Mouse (Mus musculus) hindbrain, postnatal 0 days (tissue): Measurements from ENCODE around the gene Psmb9. TPM values are rescaled to one million over a fixed set of nuclear protein-coding genes. Genes with fewer than 3 reads are reported as not detected.
A peak's percentile ranks its signal among the peaks of the same experiment; 100 is the strongest.

Experiments
- ATAC-seq: fragments of 200-750 bp; cut with Nextera tagmentation; 2 replicates; pipeline ENCODE4 v1.8.0; 2017; ENCODE audit warnings: mild to moderate bottlenecking, moderate TSS enrichment, moderate library complexity
- DNase-seq: peaks from one replicate; pipeline ENCODE4 v3.0.0-alpha.2; 2015; ENCODE audit warnings: low spot score
- H3K27ac ChIP-seq: fragments of 300-500 bp; sonication (generic); 2 replicates; pipeline ENCODE4 v1.5.1; 2014; ENCODE audit warnings: mild to moderate bottlenecking
- H3K27me3 ChIP-seq: fragments of 300-500 bp; sonication (generic); 2 replicates; pipeline ENCODE4 v1.6.1; 2014; ENCODE audit warnings: low read length, mixed read lengths; ENCODE audit not compliant: insufficient read depth
- H3K36me3 ChIP-seq: fragments of 300-500 bp; sonication (generic); 2 replicates; pipeline ENCODE4 v1.6.1; 2014; ENCODE audit warnings: low read length, mixed read lengths; ENCODE audit not compliant: insufficient read depth
- H3K4me1 ChIP-seq: fragments of 300-500 bp; sonication (generic); 2 replicates; pipeline ENCODE4 v1.6.1; 2014; ENCODE audit warnings: antibody characterized with exemption, low read length, mixed read lengths; ENCODE audit not compliant: insufficient read depth
- H3K4me2 ChIP-seq: fragments of 300-500 bp; sonication (generic); 2 replicates; pipeline ENCODE4 v1.6.1; 2014; ENCODE audit warnings: low read depth, mild to moderate bottlenecking, low read length, moderate library complexity, mixed read lengths
- H3K4me3 ChIP-seq: fragments of 300-500 bp; sonication (generic); 2 replicates; pipeline ENCODE4 v1.5.1; 2014; ENCODE audit warnings: low read length
- H3K9ac ChIP-seq: fragments of 300-500 bp; sonication (generic); replicated peaks from 2 replicates; pipeline ENCODE4 v1.6.1; 2014; ENCODE audit warnings: mild to moderate bottlenecking, low read length, moderate library complexity, mixed read lengths
- H3K9me3 ChIP-seq: fragments of 300-500 bp; sonication (generic); 2 replicates; pipeline ENCODE4 v1.6.1; 2016; ENCODE audit warnings: low read length, mixed read lengths
- CTCF ChIP-seq: IDR thresholded peaks from 2 replicates; pipeline ENCODE4 v1.5.1; 2016; ENCODE audit warnings: antibody characterized with exemption, control low read depth, low read depth
- WGBS: fragments of 180-500 bp; shearing (Covaris S2); extraction: QIAGEN DNeasy Blood & Tissue Kit; methylation state at CpG from one replicate; pipeline ENCODE4 v1.1.7; 2014; 5-methylcytosine and 5-hydroxymethylcytosine counted together
- polyA plus RNA-seq: library from polyadenylated mRNA; unstranded; fragments of >200 nt; fragmentation: Nextera tagmentation; extraction: Ambion mirVana; gene quantifications from 2 replicates; pipeline ENCODE4 v1.2.1, GENCODE M21; 2015
- total RNA-seq: library from RNA; depleted of rRNA; stranded (reverse); fragments of >200 nt; gene quantifications from 2 replicates; pipeline ENCODE4 v1.2.3, GENCODE M21; 2014; rRNA removed

Psmb9 gene
- total and polyA plus RNA-seq, 2 experiments from 2014 or later = 0.68 to 4.2 TPM

DNA sequence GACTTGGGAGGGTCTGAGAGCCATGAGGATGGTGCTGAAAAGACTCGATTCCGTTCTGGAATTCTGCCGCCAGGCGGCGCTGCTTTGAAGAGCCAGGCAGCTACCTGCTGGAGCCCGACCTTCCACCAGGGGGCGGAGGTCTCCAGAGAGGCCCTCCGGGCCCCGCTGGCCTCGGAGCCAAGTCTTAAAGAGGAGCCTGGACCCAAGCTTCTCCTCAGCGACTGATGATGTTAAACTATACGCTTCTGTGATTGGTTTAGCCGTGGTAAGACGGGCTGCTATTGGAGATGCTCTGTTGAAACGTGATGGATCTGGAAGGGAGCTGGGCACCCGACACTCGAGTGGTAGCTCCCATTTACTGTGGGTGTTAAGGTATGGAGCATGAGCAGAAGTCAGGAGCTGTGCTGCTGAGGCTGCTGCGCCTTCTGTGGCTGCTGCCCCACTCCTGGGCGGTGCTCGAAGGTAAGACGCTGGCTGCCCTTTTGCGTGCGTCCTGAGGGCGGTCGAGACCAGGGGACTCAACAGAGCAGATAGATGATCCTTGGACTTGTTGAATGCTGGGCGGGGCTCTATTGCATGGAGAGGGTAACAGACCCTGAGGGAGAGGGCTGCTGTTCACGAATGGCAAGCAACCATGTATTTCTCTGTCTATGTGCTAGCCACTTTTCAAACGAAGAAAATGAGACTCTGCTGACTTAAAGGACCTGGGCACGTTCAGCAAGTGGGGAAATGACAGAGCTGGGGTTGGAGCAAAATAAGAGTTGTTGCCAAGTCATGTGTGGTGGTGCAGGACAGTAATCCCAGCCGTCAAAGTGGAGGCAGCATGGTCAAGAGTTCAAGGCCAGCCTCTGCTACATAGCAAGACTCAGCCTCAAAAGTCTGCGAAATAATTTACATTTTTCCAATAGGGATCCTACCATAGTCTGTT is 52.0 kb downstream of the Psmb9 start:
- H3K9ac ChIP-seq = no peak overlapping the region
- no peaks in the 10 kb centered on the region for H3K36me3 ChIP-seq
- 6% methylated on average over 31 of the region's 31 CpGs for WGBS
- peak overlapping the region; percentile 74 for H3K4me2 ChIP-seq
- TF ChIP-seq CTCF = peak; percentile 100
- H3K27me3 ChIP-seq = peaks cover 27% of the 10 kb centered on the region
- H3K4me3 ChIP-seq = peak overlapping the region; percentile 38
- H3K27ac ChIP-seq = 0 out of 2 replicates have a peak overlapping the region, but pooled peaks have one; percentile 12
- peak; percentile 99 for ATAC-seq
- no peaks in the 10 kb centered on the region for H3K9me3 ChIP-seq
- DNase-seq = peak; percentile 99
- peaks cover 4% of the 10 kb centered on the region; the same call in 1 of the 2 replicates for H3K4me1 ChIP-seq

- Histone ChIP-seq H3K4me3 (no peak overlapping the region), H3K4me2 (no peak overlapping the region), H3K9me3 (no peaks in the 10 kb centered on the region), H3K27me3 (peaks cover 19% of the 10 kb centered on the region), H3K27ac (no peak overlapping the region), H3K36me3 (no peaks in the 10 kb centered on the region), H3K9ac (no peak overlapping the region), H3K4me1 (peaks cover 4% of the 10 kb centered on the region; the same call in 1 of the 2 replicates)
- ATAC-seq (no peak), DNase-seq (no peak)
- WGBS = 91% methylated on average over 3 of the region's 3 CpGs
- no peak for TF ChIP-seq CTCF
Measured at GRCm38 (mm10) chr17:34134451-34134850, 53.1 kb downstream of the Psmb9 start.

DNA sequence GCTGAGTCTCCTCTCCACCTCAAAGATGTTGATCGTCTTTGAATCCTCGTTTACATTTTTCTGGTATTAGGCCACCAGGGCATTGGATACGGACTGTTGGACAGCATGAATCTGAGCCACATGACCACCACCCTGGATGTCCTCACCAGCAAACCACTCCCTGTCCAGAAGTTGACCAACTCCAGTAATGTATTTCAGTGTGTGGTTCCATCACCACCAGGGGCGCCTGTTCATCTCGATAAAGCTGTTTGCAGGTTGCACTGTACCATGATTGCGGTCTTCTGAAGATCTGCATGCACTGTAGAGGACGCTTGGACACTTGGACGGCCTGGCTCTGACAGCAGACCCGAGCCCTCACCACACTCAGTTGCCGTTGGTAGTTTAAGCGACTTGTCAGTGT is 54.3 kb downstream of the Psmb9 start:
- Histone ChIP-seq H3K9me3 (no peaks in the 10 kb centered on the region), H3K27me3 (peaks cover 8% of the 10 kb centered on the region), H3K36me3 (no peaks in the 10 kb centered on the region), H3K4me2 (no peak overlapping the region), H3K4me1 (no peaks in the 10 kb centered on the region), H3K4me3 (no peak overlapping the region), H3K27ac (no peak overlapping the region), H3K9ac (no peak overlapping the region)
- DNase-seq (peak; percentile 12), ATAC-seq (no peak)
- peak; percentile 52 for TF ChIP-seq CTCF
- WGBS = 83% methylated on average over 11 of the region's 11 CpGs

Other genes with a start within 250 kb of the Psmb9 start
- 25.2 and 43.1 TPM in 2 replicates for gene Pfdn6, start 247.4 kb downstream of the Psmb9 start, total RNA-seq
- gene Pfdn6, start 247.4 kb downstream of the Psmb9 start, polyA plus RNA-seq = 168 and 195 TPM in 2 replicates
- gene Wdr46, start 247.1 kb downstream of the Psmb9 start, total RNA-seq = 16.6 and 16.8 TPM in 2 replicates
- 16.7 and 17.9 TPM in 2 replicates for gene Wdr46, start 247.1 kb downstream of the Psmb9 start, polyA plus RNA-seq
- 8.9 and 12.3 TPM in 2 replicates for gene B3galt4, start 236.3 kb downstream of the Psmb9 start, total RNA-seq
- 10.7 and 11.6 TPM in 2 replicates for gene B3galt4, start 236.3 kb downstream of the Psmb9 start, polyA plus RNA-seq
- gene Vps52, start 232.0 kb downstream of the Psmb9 start, total RNA-seq = 55.6 and 57.4 TPM in 2 replicates
- 62.1 and 63.2 TPM in 2 replicates for gene Vps52, start 232.0 kb downstream of the Psmb9 start, polyA plus RNA-seq
- gene Rps18, start 231.8 kb downstream of the Psmb9 start, total RNA-seq = 1,180 and 1,309 TPM in 2 replicates
- gene Rps18, start 231.8 kb downstream of the Psmb9 start, polyA plus RNA-seq = 904 and 918 TPM in 2 replicates
- 21.6 and 33.2 TPM in 2 replicates for gene H2-K1, start 187.4 kb downstream of the Psmb9 start, total RNA-seq
- 23.9 and 26.2 TPM in 2 replicates for gene H2-K1, start 187.4 kb downstream of the Psmb9 start, polyA plus RNA-seq
- gene Ring1, start 163.1 kb downstream of the Psmb9 start, total RNA-seq = 19.1 and 22.1 TPM in 2 replicates
- 19.2 and 20.0 TPM in 2 replicates for gene Ring1, start 163.1 kb downstream of the Psmb9 start, polyA plus RNA-seq
- 78.3 and 87.4 TPM in 2 replicates for gene H2-Ke6, start 159.7 kb downstream of the Psmb9 start, total RNA-seq
- 74.9 and 78.9 TPM in 2 replicates for gene H2-Ke6, start 159.7 kb downstream of the Psmb9 start, polyA plus RNA-seq
- 188 and 250 TPM in 2 replicates for gene Slc39a7, start 156.1 kb downstream of the Psmb9 start, total RNA-seq
- 148 and 150 TPM in 2 replicates for gene Slc39a7, start 156.1 kb downstream of the Psmb9 start, polyA plus RNA-seq
- gene Rxrb, start 156.0 kb downstream of the Psmb9 start, total RNA-seq = 51.5 and 64.8 TPM in 2 replicates
- 48.7 and 49.2 TPM in 2 replicates for gene Rxrb, start 156.0 kb downstream of the Psmb9 start, polyA plus RNA-seq
- gene Col11a2, start 148.3 kb downstream of the Psmb9 start, total RNA-seq = 12.1 and 16.7 TPM in 2 replicates
- 5.4 TPM in 2 replicates for gene Col11a2, start 148.3 kb downstream of the Psmb9 start, polyA plus RNA-seq
- gene H2-Oa, start 95.4 kb downstream of the Psmb9 start, total RNA-seq = not detected in 2 replicates
- 0.23 and 0.31 TPM in 2 replicates for gene H2-Oa, start 95.4 kb downstream of the Psmb9 start, polyA plus RNA-seq
- gene H2-DMa, start 68.2 kb downstream of the Psmb9 start, total RNA-seq = 30.9 and 31.3 TPM in 2 replicates
- 23.5 and 24.1 TPM in 2 replicates for gene H2-DMa, start 68.2 kb downstream of the Psmb9 start, polyA plus RNA-seq
- 180 and 195 TPM in 2 replicates for gene Brd2, start 65.1 kb downstream of the Psmb9 start, total RNA-seq
- 101 and 108 TPM in 2 replicates for gene Brd2, start 65.1 kb downstream of the Psmb9 start, polyA plus RNA-seq
- 0.16 TPM in 1 of 2 replicates, not detected in the other for gene H2-DMb2, start 44.5 kb downstream of the Psmb9 start, total RNA-seq
- gene H2-DMb2, start 44.5 kb downstream of the Psmb9 start, polyA plus RNA-seq = 0.58 and 0.59 TPM in 2 replicates
- 1.8 and 3.0 TPM in 2 replicates for gene H2-DMb1, start 34.7 kb downstream of the Psmb9 start, total RNA-seq
- gene H2-DMb1, start 34.7 kb downstream of the Psmb9 start, polyA plus RNA-seq = 1.4 and 1.8 TPM in 2 replicates
- gene Tap1, start 211 bp downstream of the Psmb9 start, total RNA-seq = 14.0 and 14.1 TPM in 2 replicates
- gene Tap1, start 211 bp downstream of the Psmb9 start, polyA plus RNA-seq = 8.0 and 8.1 TPM in 2 replicates
- 2.8 and 5.0 TPM in 2 replicates for gene Psmb8, start 10.0 kb upstream of the Psmb9 start, total RNA-seq
- 6.5 and 6.9 TPM in 2 replicates for gene Psmb8, start 10.0 kb upstream of the Psmb9 start, polyA plus RNA-seq
- gene Tap2, start 15.8 kb upstream of the Psmb9 start, total RNA-seq = 0.89 and 1.8 TPM in 2 replicates
- 3.8 and 6.5 TPM in 2 replicates for gene Tap2, start 15.8 kb upstream of the Psmb9 start, polyA plus RNA-seq
- gene H2-Ob, start 51.1 kb upstream of the Psmb9 start, total RNA-seq = 0.14 and 0.42 TPM in 2 replicates
- 0.13 and 0.35 TPM in 2 replicates for gene H2-Ob, start 51.1 kb upstream of the Psmb9 start, polyA plus RNA-seq
- gene H2-Ab1, start 69.9 kb upstream of the Psmb9 start, total RNA-seq = 1.1 and 3.5 TPM in 2 replicates
- 2.9 and 3.1 TPM in 2 replicates for gene H2-Ab1, start 69.9 kb upstream of the Psmb9 start, polyA plus RNA-seq
- gene H2-Aa, start 100.1 kb upstream of the Psmb9 start, total RNA-seq = 1.0 and 1.3 TPM in 2 replicates
- 0.95 and 1.4 TPM in 2 replicates for gene H2-Aa, start 100.1 kb upstream of the Psmb9 start, polyA plus RNA-seq
- 0.52 and 0.93 TPM in 2 replicates for gene H2-Eb1, start 118.1 kb upstream of the Psmb9 start, total RNA-seq
- 4.1 and 5.3 TPM in 2 replicates for gene H2-Eb1, start 118.1 kb upstream of the Psmb9 start, polyA plus RNA-seq
- 0.05 and 0.07 TPM in 2 replicates for gene H2-Eb2, start 137.9 kb upstream of the Psmb9 start, total RNA-seq
- gene H2-Eb2, start 137.9 kb upstream of the Psmb9 start, polyA plus RNA-seq = 0.10 and 0.20 TPM in 2 replicates
- not detected in 2 replicates for gene Btnl2, start 167.1 kb upstream of the Psmb9 start, total RNA-seq
- 0.08 TPM in 1 of 2 replicates, not detected in the other for gene Btnl2, start 167.1 kb upstream of the Psmb9 start, polyA plus RNA-seq
- not detected in 2 replicates for gene Btnl1, start 189.4 kb upstream of the Psmb9 start, total RNA-seq
- gene Btnl1, start 189.4 kb upstream of the Psmb9 start, polyA plus RNA-seq = not detected in 2 replicates
- 5.2 and 6.8 TPM in 2 replicates for gene BC051142, start 211.1 kb upstream of the Psmb9 start, total RNA-seq
- gene BC051142, start 211.1 kb upstream of the Psmb9 start, polyA plus RNA-seq = 4.4 and 5.0 TPM in 2 replicates